Mouse (Mus musculus): ENCODE results near the gene Rufy3.

DNA sequence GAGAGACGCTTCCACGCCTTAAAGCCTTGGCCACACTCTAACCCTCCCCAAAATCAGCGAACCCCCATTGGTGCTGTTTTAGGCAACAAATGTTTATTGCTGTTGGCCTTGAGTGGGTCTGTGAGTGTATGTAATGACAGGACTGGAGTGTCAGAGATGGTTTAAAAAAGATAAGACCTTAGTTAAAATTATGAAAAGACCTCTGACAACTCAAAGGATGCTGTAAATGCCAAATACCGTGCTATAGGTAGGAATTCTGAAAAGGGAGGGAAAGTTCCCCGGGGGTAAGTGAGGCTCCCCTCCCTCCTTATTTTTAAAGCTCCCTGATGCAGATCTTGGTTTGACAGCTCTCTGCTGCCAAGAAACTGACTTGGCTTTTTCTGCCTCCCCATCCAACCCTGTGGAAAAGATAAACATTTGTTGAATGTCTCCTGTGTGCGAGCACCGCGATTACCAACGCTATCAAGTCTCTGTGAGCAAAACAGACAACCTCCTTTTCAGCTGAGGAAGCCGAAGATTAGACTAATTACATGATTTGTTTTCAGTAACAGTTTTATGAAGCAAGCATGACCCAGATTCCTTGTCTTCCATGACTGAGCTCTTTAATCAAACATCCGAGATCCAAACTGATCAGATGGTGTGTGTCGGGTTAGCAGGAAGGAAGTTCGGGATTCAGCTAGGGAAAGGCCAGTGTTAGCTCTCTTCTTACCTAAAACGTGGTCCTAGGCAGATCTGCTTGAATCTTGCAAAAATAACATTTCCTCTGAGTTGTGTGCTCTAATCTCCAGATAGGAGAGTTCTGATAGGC lies 1.4 kb downstream of the Rufy3 start:
- TF ChIP-seq POLR2A (IDR thresholded peaks at IDR 0.05; ENCODE audit: borderline replicate concordance, control insufficient read depth, low read depth, low read length) (no peak), CTCF (IDR thresholded peaks at IDR 0.05; ENCODE audit: control insufficient read depth, insufficient read depth, low read length) (no peak)
